Mouse (Mus musculus) forebrain, postnatal 0 days (tissue): ENCODE measurements around the gene Dop1b. TPM values are rescaled to one million over a fixed set of nuclear protein-coding genes. Genes with fewer than 3 reads are reported as not detected.
A peak's percentile ranks its signal among the peaks of the same experiment; 100 is the strongest.
"Not testable (repeated sequence)": the region's sequence is repeated elsewhere in the genome, so short reads cannot be mapped to it uniquely, and the experiment has no call there.

Source experiments
- ATAC-seq: fragments of 200-750 bp; cut with Nextera tagmentation; 2 replicates; pipeline ENCODE4 v1.8.0; 2017; ENCODE audit warnings: mild to moderate bottlenecking, moderate library complexity
- DNase-seq: peaks from one replicate; pipeline ENCODE4 v3.0.0-alpha.2; 2015
- H3K27ac ChIP-seq: fragments of 300-500 bp; sonication (generic); 2 replicates; pipeline ENCODE4 v1.5.1; 2014; ENCODE audit warnings: low read depth, mild to moderate bottlenecking, antibody characterized with exemption, low read length, moderate library complexity, mixed read lengths
- H3K27me3 ChIP-seq: fragments of 300-500 bp; sonication (generic); 2 replicates; pipeline ENCODE4 v1.6.1; 2014; ENCODE audit warnings: mild to moderate bottlenecking, low read length, mixed read lengths; ENCODE audit not compliant: insufficient read depth
- H3K36me3 ChIP-seq: fragments of 300-500 bp; sonication (generic); 2 replicates; pipeline ENCODE4 v1.6.1; 2014; ENCODE audit warnings: mild to moderate bottlenecking, moderate library complexity; ENCODE audit not compliant: insufficient read depth
- H3K4me1 ChIP-seq: fragments of 300-500 bp; sonication (generic); 2 replicates; pipeline ENCODE4 v1.6.1; 2014; ENCODE audit warnings: antibody characterized with exemption; ENCODE audit not compliant: insufficient read depth
- H3K4me2 ChIP-seq: fragments of 300-500 bp; sonication (generic); 2 replicates; pipeline ENCODE4 v1.6.1; 2014; ENCODE audit warnings: low read depth, mild to moderate bottlenecking, moderate library complexity
- H3K4me3 ChIP-seq: fragments of 300-500 bp; sonication (generic); 2 replicates; pipeline ENCODE4 v1.5.1; 2014; ENCODE audit warnings: low read depth, low read length, mixed read lengths
- H3K9ac ChIP-seq: fragments of 300-500 bp; sonication (generic); 2 replicates; pipeline ENCODE4 v1.6.1; 2014; ENCODE audit warnings: mild to moderate bottlenecking
- H3K9me3 ChIP-seq: fragments of 300-500 bp; sonication (generic); 2 replicates; pipeline ENCODE4 v1.6.1; 2016; ENCODE audit warnings: low read length
- CTCF ChIP-seq: sonication (generic); IDR thresholded peaks from 2 replicates; pipeline ENCODE4 v1.5.1; 2016; ENCODE audit warnings: antibody characterized with exemption, control low read depth, low read depth
- WGBS: fragments of 180-500 bp; shearing (Covaris S2); extraction: QIAGEN DNeasy Blood & Tissue Kit; methylation state at CpG from one replicate; pipeline ENCODE4 v1.1.7; 2014; 5-methylcytosine and 5-hydroxymethylcytosine counted together
- polyA plus RNA-seq: library from polyadenylated mRNA; unstranded; fragments of >200 nt; fragmentation: Nextera tagmentation; extraction: Ambion mirVana; gene quantifications from 2 replicates; pipeline ENCODE4 v1.2.1, GENCODE M21; 2015
- total RNA-seq: library from RNA; depleted of rRNA; stranded (reverse); fragments of >200 nt; gene quantifications from 2 replicates; pipeline ENCODE4 v1.2.3, GENCODE M21; 2014

The Dop1b gene
- total and polyA plus RNA-seq, 2 experiments from 2014 or later, result 22.0 to 48.4 TPM

DNA sequence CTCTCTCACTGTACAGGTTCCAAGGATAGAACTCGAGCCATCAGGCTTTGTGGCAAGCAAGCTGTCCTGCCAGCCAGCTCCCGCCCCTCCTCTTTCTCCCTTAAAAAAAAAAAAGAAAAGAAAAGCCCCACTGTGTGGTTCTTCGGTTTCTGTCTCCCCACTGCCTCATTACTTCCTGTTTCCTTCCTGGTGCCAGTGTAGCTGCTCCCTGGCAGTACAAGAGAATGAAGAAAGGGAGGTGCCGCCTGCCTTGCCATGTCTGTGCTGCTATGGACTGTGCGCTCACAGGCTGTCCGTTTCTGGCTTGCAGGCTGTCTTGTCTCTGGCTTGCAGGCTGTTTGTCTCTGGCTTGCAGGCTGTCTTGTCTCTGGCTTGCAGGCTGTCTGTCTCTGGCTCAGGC, 55.8 kb downstream of the Dop1b start:
- Histone ChIP-seq H3K4me3 (no peak overlapping the region), H3K4me1 (no peaks in the 10 kb centered on the region), H3K9me3 (no peaks in the 10 kb centered on the region), H3K27ac (0 out of 2 replicates have a peak overlapping the region, but pooled peaks have one; percentile 9), H3K4me2 (no peak overlapping the region), H3K27me3 (no peaks in the 10 kb centered on the region), H3K9ac (no peak overlapping the region), H3K36me3 (peaks cover 77% of the 10 kb centered on the region)
- DNase-seq (peak; percentile 24), ATAC-seq (peak; percentile 47; the same call in 1 of the 2 replicates)
- TF ChIP-seq CTCF, result no peak
- 50% methylated on average over 6 of the region's 6 CpGs for WGBS

DNA sequence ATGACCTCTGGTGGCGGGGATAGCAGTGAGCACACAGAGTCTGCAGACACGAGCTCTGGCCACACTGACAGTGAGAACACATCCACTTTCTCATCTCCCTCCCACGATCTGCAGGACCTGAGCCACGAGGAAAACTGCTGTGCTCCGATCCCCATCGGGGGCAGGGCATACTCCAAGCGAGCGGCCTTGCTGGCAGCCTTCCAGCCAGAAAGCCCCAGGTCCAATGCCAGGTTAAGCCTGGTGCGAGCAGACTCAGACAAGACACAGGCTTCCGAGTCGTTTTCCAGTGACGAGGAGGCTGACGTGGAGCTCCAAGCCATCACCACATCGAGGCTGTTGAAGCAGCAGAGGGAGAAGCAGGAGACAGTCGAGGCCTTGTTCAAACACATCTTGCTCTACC, 57.9 kb downstream of the Dop1b start:
- 77% methylated on average over 15 of the region's 15 CpGs for WGBS
- Histone ChIP-seq H3K9me3 (no peaks in the 10 kb centered on the region), H3K9ac (no peak overlapping the region), H3K36me3 (peaks cover 72% of the 10 kb centered on the region), H3K4me1 (no peaks in the 10 kb centered on the region), H3K4me3 (no peak overlapping the region), H3K4me2 (no peak overlapping the region), H3K27me3 (no peaks in the 10 kb centered on the region), H3K27ac (no peak overlapping the region)
- TF ChIP-seq CTCF, result no peak
- ATAC-seq, result no peak
- no peak for DNase-seq

DNA sequence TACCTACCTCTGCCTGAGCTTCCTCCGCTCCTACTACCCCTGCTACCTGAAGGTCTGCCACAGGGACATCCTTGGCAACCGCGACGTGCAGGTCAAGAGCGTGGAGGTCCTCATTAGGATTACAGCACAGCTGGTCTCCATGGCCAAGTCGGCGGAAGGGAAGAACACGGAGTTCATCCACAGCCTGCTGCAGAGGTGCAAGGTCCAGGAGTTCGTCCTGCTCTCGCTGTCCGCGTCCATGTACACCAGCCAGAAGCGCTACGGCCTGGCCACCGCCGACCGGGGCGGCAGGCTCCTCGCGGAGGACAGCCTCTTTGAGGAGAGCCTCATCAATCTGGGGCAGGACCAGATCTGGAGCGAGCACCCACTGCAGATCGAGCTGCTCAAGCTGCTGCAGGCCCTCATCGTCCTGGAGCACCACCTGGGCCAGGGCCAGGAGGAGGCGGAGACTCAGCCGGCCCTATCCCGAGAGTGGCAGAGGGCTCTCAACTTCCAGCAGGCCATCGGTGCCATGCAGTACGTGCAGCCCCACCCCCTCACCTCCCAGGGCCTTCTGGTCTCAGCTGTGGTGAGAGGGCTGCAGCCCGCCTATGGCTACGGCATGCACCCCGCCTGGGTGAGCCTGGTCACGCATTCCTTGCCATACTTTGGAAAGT, 58.7 kb downstream of the Dop1b start:
- no peaks in the 10 kb centered on the region for H3K4me1 ChIP-seq
- no peak overlapping the region for H3K4me3 ChIP-seq
- no peak overlapping the region for H3K9ac ChIP-seq
- DNase-seq, result no peak
- H3K27me3 ChIP-seq, result no peaks in the 10 kb centered on the region
- no peak overlapping the region for H3K27ac ChIP-seq
- WGBS, result 74% methylated on average over 32 of the region's 32 CpGs
- peaks cover 70% of the 10 kb centered on the region for H3K36me3 ChIP-seq
- no peaks in the 10 kb centered on the region for H3K9me3 ChIP-seq
- ATAC-seq, result no peak
- no peak overlapping the region for H3K4me2 ChIP-seq
- TF ChIP-seq CTCF, result no peak

DNA sequence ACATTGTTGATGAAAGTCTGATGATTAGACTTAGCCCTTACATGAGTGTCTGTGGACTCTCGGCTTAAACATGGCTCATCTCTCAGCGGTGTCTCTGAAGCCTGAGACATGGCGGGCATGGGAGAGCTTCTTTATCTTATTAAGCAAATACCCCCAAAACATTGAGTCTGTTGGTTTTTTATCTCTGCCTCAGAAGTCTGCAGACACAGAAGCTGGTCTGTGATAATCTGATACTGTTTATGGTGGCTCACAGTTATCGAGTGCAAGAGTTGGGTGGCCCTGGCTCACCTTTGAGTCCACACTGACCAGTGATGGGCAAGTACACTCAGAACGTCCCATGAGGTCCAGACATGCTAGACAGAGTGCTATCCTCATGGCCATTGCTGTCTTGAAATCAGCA, 63.0 kb downstream of the Dop1b start:
- ATAC-seq, result no peak
- H3K4me2 ChIP-seq, result no peak overlapping the region
- no peak for DNase-seq
- no peak overlapping the region for H3K9ac ChIP-seq
- TF ChIP-seq CTCF, result no peak
- H3K4me1 ChIP-seq, result no peaks in the 10 kb centered on the region
- peaks cover 61% of the 10 kb centered on the region for H3K36me3 ChIP-seq
- H3K9me3 ChIP-seq, result no peaks in the 10 kb centered on the region
- H3K4me3 ChIP-seq, result no peak overlapping the region
- H3K27me3 ChIP-seq, result no peaks in the 10 kb centered on the region
- whole genome bisulfite sequencing, result 92% methylated on average over 5 of the region's 5 CpGs
- no peak overlapping the region for H3K27ac ChIP-seq

DNA sequence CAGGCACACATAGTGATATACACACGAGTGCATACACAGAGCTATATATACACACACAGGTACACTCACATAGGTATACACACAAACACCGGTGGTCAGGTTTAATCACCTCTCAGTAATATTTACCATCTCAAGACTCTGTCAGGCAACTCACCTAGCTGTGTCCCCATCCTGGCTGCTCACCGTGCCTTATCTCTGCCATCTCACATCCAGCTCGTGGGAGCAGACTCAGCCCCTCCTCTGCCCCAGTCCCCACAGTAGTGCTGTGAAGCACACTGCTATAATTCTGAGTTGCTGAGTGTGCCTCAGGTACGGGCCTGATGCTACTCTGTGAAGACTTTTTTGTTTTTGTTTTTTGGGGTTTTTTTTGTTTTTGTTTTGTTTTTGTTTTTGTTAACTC, 64.8 kb downstream of the Dop1b start:
- no peak for DNase-seq
- WGBS, result 92% methylated on average over 5 of the region's 5 CpGs
- H3K27ac ChIP-seq, result no peak overlapping the region
- H3K9me3 ChIP-seq, result no peaks in the 10 kb centered on the region
- H3K4me1 ChIP-seq, result no peaks in the 10 kb centered on the region
- H3K27me3 ChIP-seq, result no peaks in the 10 kb centered on the region
- H3K9ac ChIP-seq, result no peak overlapping the region
- no peak overlapping the region for H3K4me2 ChIP-seq
- TF ChIP-seq CTCF, result no peak
- no peak for ATAC-seq
- peaks cover 54% of the 10 kb centered on the region for H3K36me3 ChIP-seq
- no peak overlapping the region for H3K4me3 ChIP-seq

DNA sequence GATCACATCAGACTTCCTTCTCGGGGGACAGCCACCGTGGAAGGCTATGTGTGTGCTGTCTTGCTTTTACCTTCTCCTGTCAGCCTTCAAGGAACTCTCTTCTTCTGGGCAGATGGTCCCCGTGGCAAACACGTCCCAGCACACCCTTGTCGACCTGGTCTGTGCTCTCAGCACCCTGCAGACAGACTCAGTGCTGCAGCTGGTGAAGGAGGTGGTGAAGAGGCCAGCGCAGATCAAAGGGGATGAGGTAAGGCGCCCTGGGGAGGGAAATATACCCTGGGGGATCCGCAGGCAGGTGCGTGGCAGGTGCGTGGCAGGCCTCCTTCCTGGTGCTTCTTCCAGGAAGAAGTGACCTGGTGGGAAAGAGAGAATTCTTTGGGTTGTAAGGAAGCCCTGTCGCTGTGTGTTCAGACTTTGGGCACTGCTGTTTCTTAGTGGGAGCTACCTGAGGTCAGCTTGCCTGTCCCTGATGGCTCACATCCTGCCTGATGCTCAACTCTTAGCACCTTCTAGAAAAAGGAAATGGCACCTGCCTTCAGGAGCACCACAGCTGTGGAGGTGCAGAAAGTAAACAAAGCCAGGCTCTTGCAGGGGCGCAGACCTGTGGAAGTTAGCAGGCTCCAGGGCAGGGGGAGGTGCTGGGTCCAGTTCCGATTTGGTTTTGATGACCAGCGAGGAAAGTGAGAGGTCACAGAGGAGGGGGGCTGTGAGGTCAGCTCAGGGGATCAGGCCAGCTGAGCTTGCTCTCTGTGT, 65.7 kb downstream of the Dop1b start:
- 75% methylated on average over 14 of the region's 14 CpGs for WGBS
- no peak for DNase-seq
- no peak for ATAC-seq
- Histone ChIP-seq H3K4me2 (no peak overlapping the region), H3K27ac (no peak overlapping the region), H3K36me3 (peaks cover 58% of the 10 kb centered on the region), H3K9me3 (no peaks in the 10 kb centered on the region), H3K4me3 (no peak overlapping the region), H3K27me3 (no peaks in the 10 kb centered on the region), H3K9ac (no peak overlapping the region), H3K4me1 (no peaks in the 10 kb centered on the region)
- no peak for TF ChIP-seq CTCF

DNA sequence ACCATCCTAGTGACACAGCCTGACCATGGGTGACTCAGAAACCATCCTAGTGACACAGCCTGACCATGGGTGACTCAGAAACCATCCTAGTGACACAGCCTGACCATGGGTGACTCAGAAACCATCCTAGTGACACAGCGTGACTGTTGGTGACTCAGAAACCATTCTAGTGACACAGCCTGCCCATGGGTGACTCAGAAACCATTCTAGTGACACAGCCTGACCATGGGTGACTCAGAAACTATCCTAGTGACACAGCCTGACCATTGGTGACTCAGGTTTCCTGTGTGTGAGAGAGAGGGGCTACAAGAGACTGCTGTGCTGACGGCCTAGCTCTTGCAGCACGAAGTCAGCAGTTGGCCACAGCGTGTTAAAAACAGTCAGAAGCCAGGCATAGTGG, 66.7 kb downstream of the Dop1b start:
- ATAC-seq, H3K9ac ChIP-seq, H3K9me3 ChIP-seq, H3K4me1 ChIP-seq, DNase-seq, H3K4me3 ChIP-seq, H3K4me2 ChIP-seq, H3K27me3 ChIP-seq, H3K27ac ChIP-seq: not testable (repeated sequence)
- H3K36me3 ChIP-seq, result peaks cover 55% of the 10 kb centered on the region
- WGBS, result 86% methylated on average over 4 of the region's 4 CpGs
